Mouse (Mus musculus): ENCODE results near the gene Magi1.

GRCm38 (mm10) chr6:94011521-94011920, 272.2 kb downstream of the Magi1 start:
- TF ChIP-seq POLR2A (IDR thresholded peaks at IDR 0.05; ENCODE audit: borderline replicate concordance, extremely low read depth, insufficient read depth, insufficient read length, poor library complexity, severe bottlenecking): no peak
- TF ChIP-seq CTCF (IDR thresholded peaks at IDR 0.05; ENCODE audit: borderline replicate concordance, extremely low read depth, insufficient read depth, insufficient read length): no peak

Data from brain, embryonic 14.5 days (tissue).